Mouse (Mus musculus) small intestine, adult 2 months (tissue): ENCODE measurements around the gene Tnpo1. TPM values are rescaled to one million over a fixed set of nuclear protein-coding genes. Genes with fewer than 3 reads are reported as not detected.

Source experiments
- H3K27ac ChIP-seq: fragments of 200-500 bp; 2 replicates; pipeline ENCODE4 v1.5.1; 2012; ENCODE audit warnings: low read depth, low read length, control low read depth, inconsistent platforms; ENCODE audit not compliant: insufficient read depth
- H3K27me3 ChIP-seq: fragments of 200-500 bp; 2 replicates; pipeline ENCODE4 v1.6.1; 2012; ENCODE audit warnings: mild to moderate bottlenecking, moderate library complexity, low read length, inconsistent platforms; ENCODE audit not compliant: control insufficient read depth, insufficient read depth
- H3K36me3 ChIP-seq: fragments of 200-500 bp; 2 replicates; pipeline ENCODE4 v1.6.1; 2012; ENCODE audit warnings: mild to moderate bottlenecking, low read length, control low read depth, inconsistent platforms; ENCODE audit not compliant: control insufficient read depth, insufficient read depth
- H3K4me1 ChIP-seq: fragments of 200-500 bp; 2 replicates; pipeline ENCODE4 v1.6.1; 2012; ENCODE audit warnings: low read length, inconsistent platforms, mixed read lengths; ENCODE audit not compliant: control insufficient read depth, insufficient read depth, insufficient read length
- H3K4me3 ChIP-seq: fragments of 200-500 bp; 2 replicates; pipeline ENCODE4 v1.5.1; 2012; ENCODE audit warnings: low read depth, mild to moderate bottlenecking, control low read depth, inconsistent platforms, low read length, moderate library complexity
- CTCF ChIP-seq: fragments of 200-500 bp; IDR thresholded peaks from 2 replicates; pipeline ENCODE4 v1.5.1; 2012; ENCODE audit warnings: low read depth, mild to moderate bottlenecking, control low read depth, inconsistent platforms, low read length, moderate library complexity, mixed read lengths; ENCODE audit not compliant: insufficient replicate concordance, insufficient read length; ENCODE audit errors: extremely low read depth
- POLR2A ChIP-seq: fragments of 200-500 bp; IDR thresholded peaks from 2 replicates; pipeline ENCODE4 v1.6.1; 2012; ENCODE audit warnings: low read depth, mild to moderate bottlenecking, control low read depth, inconsistent platforms, low read length, moderate library complexity
- WGBS: fragments of 180-500 bp; shearing (Covaris S2); methylation state at CpG from one replicate; pipeline ENCODE4 v1.1.7; 2018; 5-methylcytosine and 5-hydroxymethylcytosine counted together
- polyA plus RNA-seq: library from polyadenylated mRNA; depleted of rRNA; stranded (reverse); fragments of >200 nt; gene quantifications from 2 replicates; pipeline ENCODE4 v1.2.3, GENCODE M21; 2012; rRNA removed

Gene Tnpo1
- polyA plus RNA-seq: 5.2 and 10.7 TPM in 2 replicates

DNA sequence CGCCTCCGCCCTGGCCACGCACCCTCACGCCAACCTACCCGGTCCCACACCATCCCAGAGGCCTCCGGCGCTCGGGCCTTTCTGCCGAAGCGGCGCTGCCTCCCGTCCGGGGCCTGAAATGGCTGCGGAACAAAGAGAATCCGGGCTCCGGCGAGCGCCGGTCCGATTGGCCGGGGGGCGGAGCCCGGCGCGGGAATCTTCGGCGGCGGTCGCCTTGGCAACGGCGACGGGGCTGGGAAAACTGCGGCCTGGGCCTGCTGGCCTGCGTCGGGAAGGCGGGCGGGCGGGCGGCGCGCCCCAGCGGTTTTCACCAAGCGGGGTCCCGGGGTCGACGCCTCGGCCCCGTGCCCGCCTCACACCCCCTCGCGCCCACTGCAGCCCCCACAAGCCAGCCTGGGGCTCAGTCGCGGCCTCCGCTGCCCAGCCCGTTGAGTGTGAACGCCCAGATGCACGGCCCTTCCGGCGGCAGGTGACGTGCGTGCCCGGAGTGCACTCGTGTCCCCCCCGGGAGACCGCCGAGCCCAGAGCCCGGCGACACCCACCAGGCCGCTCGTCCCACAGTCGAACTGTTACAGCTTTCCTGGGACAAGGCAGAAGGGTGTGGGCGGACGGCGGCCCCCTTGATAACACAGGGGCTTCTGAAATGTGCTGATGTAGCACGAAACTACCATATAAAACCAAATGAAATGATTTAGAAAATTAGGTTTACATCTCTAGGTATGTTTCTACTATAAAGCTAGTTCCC is at the start of gene Tnpo1:
Gene Tnpo1, minus strand, starts transcription at position 172 of the 745 bp plus-strand sequence.
- Histone ChIP-seq H3K27ac (peak within 1 kb of the TSS; percentile 90), H3K27me3 (no peaks in the 10 kb centered on the region), H3K36me3 (no peaks in the 10 kb centered on the region), H3K4me3 (peak within 1 kb of the TSS; percentile 95), H3K4me1 (peaks cover 9% of the 10 kb centered on the region; the same call in 1 of the 2 replicates)
- under 1% methylated on average over 74 of the region's 75 CpGs for WGBS
- peak; percentile 87 for TF ChIP-seq POLR2A
- no peak for TF ChIP-seq CTCF

DNA sequence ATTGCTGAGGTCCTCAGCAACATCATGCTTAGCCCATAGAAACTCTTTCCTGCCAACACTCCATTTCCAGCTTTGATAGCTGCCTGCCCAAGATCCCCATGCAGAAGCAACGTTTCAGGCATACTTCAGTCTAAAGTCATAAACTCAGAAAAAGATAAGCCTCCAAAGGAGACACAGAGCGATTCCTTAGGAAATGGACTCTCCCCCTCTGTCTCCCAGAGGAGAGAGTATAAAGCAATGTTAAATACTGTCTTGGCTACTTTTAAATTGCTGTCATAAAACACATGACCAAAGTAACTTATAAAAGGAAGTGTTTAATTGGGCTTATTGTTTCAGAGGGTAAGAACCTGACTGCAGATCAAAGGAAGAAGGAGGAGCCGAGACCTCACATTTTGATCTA is 45.9 kb upstream of the Tnpo1 start:
- Histone ChIP-seq H3K27me3 (no peaks in the 10 kb centered on the region), H3K4me1 (peaks cover 7% of the 10 kb centered on the region; the same call in 1 of the 2 replicates), H3K36me3 (no peaks in the 10 kb centered on the region), H3K4me3 (no peak overlapping the region), H3K27ac (no peak overlapping the region)
- TF ChIP-seq POLR2A (no peak), CTCF (no peak)
- 24% methylated on average over 3 of the region's 3 CpGs for WGBS

DNA sequence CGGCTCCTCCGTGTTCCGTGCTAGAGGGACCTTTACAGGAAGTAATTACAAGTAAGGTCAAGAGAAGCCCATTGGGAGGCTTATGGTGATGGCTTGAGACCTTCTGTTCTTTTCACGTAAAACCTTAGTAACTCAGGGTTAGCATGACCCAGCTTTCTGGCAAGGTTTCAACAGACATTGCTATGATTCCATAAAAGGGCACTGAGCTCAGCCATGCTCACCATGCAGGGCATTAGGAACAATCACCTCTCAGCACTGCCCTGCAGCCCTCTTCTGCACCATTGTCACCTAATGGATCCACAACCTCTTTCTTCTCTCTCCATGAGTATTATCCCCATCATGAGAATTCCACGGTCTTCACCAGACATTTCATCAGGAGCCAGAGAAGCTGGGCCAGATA is 45.5 kb upstream of the Tnpo1 start:
- Histone ChIP-seq H3K4me1 (peaks cover 7% of the 10 kb centered on the region; the same call in 1 of the 2 replicates), H3K4me3 (no peak overlapping the region), H3K27me3 (no peaks in the 10 kb centered on the region), H3K36me3 (no peaks in the 10 kb centered on the region), H3K27ac (no peak overlapping the region)
- TF ChIP-seq POLR2A (no peak), CTCF (no peak)
- whole genome bisulfite sequencing: 81% methylated on average over 5 of the region's 5 CpGs

DNA sequence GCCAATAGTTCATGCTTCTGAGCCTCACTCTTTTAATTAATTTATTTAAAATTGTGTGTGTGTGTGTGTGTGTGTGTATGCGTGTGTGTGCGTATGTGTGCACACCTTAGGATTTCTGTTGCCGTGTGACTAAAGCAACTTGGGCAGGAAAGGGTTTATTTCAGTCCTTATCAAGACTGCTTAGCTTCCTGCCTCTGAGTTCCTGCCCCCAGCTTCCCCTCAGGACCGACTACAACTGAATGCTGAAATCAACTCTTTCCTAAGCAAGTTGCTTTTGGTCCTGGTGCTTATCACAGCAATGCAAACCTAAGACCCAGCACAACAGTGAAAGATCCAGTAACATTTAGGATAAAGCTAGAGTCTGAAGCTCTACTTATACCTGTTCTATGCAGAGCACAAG is 42.3 kb upstream of the Tnpo1 start:
- TF ChIP-seq CTCF (no peak), POLR2A (no peak)
- WGBS: 71% methylated on average over 4 of the region's 4 CpGs
- H3K27me3 ChIP-seq: no peaks in the 10 kb centered on the region
- peaks cover 4% of the 10 kb centered on the region; the same call in 1 of the 2 replicates for H3K4me1 ChIP-seq
- no peak overlapping the region for H3K27ac ChIP-seq
- H3K36me3 ChIP-seq: no peaks in the 10 kb centered on the region
- no peak overlapping the region for H3K4me3 ChIP-seq

DNA sequence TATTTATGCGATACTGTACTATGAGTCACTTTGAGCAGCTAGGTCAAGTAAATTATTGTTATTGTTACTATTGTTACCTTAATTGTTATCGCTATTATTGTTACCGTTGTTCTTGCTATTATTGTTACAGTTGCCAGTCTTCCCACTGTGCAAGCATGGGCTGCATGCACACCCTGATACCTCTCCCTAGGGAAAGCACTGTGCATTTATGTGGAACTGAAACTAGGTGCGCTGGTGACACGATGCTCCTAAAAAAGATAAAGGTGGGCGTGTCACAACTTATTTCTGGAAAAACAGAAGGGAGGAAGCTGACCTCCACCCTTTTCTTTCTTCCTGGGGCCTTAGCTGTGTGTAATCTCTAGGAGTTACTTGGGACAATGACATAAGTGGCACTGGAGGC is 41.8 kb upstream of the Tnpo1 start:
- H3K4me3 ChIP-seq: no peak overlapping the region
- H3K27me3 ChIP-seq: no peaks in the 10 kb centered on the region
- 62% methylated on average over 6 of the region's 6 CpGs for WGBS

DNA sequence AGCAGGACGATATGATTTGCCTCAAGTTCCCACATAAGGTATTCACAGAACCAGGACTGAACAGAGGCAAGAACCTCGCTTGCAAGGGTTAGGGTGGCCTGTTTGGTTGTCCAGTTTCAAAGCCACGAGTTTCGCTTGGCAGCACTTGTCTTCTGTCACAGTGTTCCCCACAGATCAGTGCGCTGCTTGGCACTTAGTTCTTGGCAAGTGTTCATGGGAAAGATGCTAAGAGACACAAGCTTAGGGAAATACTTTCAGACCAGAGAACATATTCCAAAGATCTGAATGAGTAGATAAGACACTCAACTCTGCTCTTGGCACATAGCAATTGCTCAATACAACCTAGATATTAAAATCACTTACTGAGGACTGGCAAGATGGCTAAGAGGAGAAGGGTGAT is 40.4 kb upstream of the Tnpo1 start:
- no peaks in the 10 kb centered on the region for H3K36me3 ChIP-seq
- H3K27me3 ChIP-seq: no peaks in the 10 kb centered on the region
- H3K4me3 ChIP-seq: no peak overlapping the region
- TF ChIP-seq CTCF: no peak
- WGBS: 78% methylated on average over 5 of the region's 5 CpGs
- no peak overlapping the region for H3K27ac ChIP-seq
- H3K4me1 ChIP-seq: no peaks in the 10 kb centered on the region; the same call in 1 of the 2 replicates

More for the DNA sequence above, 41.8 kb upstream of the Tnpo1 start:
- H3K27ac ChIP-seq: no peak overlapping the region
- H3K4me1 ChIP-seq: peaks cover 4% of the 10 kb centered on the region; the same call in 1 of the 2 replicates
- no peaks in the 10 kb centered on the region for H3K36me3 ChIP-seq
- TF ChIP-seq CTCF (no peak), POLR2A (no peak)

DNA sequence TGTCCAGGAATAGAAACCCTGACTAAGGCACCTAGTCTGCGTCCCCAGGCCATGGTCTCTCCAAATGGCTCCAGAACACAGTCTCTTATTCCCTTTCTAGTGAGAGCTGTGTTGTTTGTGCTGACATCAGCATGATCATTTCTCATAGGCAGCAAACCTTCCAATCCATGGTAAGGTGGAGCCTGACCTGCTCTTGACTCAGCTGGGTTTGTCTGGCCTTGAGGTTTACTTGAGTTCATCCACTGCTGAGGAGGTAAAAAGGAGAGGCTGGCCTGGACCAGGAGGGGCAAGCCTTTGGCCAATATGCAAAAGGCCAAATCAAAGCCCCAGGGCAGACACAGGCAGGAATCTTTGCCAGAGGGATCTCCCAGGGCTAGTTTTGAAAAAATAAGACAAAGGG is 37.4 kb upstream of the Tnpo1 start:
- Histone ChIP-seq H3K36me3 (no peaks in the 10 kb centered on the region), H3K4me1 (no peaks in the 10 kb centered on the region), H3K27ac (no peak overlapping the region), H3K27me3 (no peaks in the 10 kb centered on the region), H3K4me3 (no peak overlapping the region)
- TF ChIP-seq CTCF (no peak), POLR2A (no peak)
- 95% methylated on average over 1 of the region's 1 CpGs for WGBS
